Mouse (Mus musculus) small intestine, adult 2 months (tissue): Measurements from ENCODE around the gene Cpne7.

ENCODE experiments used
- CTCF ChIP-seq: fragments of 200-500 bp; IDR thresholded peaks from 2 replicates; pipeline ENCODE4 v1.5.1; 2012; ENCODE audit warnings: low read depth, mild to moderate bottlenecking, control low read depth, inconsistent platforms, low read length, moderate library complexity, mixed read lengths; ENCODE audit not compliant: insufficient replicate concordance, insufficient read length; ENCODE audit errors: extremely low read depth
- POLR2A ChIP-seq: fragments of 200-500 bp; IDR thresholded peaks from 2 replicates; pipeline ENCODE4 v1.6.1; 2012; ENCODE audit warnings: low read depth, mild to moderate bottlenecking, control low read depth, inconsistent platforms, low read length, moderate library complexity

DNA sequence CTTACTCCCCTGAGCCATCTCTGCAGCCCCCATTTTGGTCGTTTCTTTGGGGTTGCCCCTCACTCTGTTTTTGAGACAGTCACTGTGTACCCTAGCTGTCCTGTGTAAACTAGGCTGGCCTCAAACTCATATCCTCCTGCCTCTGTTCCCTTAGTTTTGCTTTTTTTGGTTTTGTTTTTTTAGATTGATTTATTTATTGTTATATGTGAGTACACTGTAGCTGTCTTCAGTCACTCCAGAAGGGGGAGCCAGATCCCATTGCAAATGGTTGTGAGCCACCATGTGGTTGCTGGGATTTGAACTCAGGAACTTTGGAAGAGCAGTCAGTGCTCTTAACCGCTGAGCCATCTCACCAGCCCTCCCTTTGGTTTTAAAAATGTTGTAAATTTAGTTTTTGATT is 10.6 kb upstream of the Cpne7 start:
- TF ChIP-seq CTCF (peak; percentile 38; the same call in 1 of the 2 replicates), POLR2A (no peak)
